Mouse (Mus musculus) hindbrain, embryonic 13.5 days (tissue): Measurements from ENCODE around the gene Ddx59. TPM values are rescaled to one million over a fixed set of nuclear protein-coding genes. Genes with fewer than 3 reads are reported as not detected.

Experiments
- ATAC-seq: fragments of 200-750 bp; cut with Nextera tagmentation; 2 replicates; pipeline ENCODE4 v1.8.0; 2017; ENCODE audit warnings: moderate TSS enrichment; ENCODE audit not compliant: low FRiP score
- H3K27ac ChIP-seq: fragments of 300-500 bp; sonication (generic); 2 replicates; pipeline ENCODE4 v1.5.1; 2015; ENCODE audit warnings: inconsistent platforms, mild to moderate bottlenecking, moderate library complexity
- H3K27me3 ChIP-seq: fragments of 300-500 bp; sonication (generic); 2 replicates; pipeline ENCODE4 v1.6.1; 2015; ENCODE audit warnings: mild to moderate bottlenecking, inconsistent platforms
- H3K36me3 ChIP-seq: fragments of 300-500 bp; sonication (generic); 2 replicates; pipeline ENCODE4 v1.6.1; 2015; ENCODE audit warnings: mild to moderate bottlenecking, inconsistent platforms
- H3K4me1 ChIP-seq: fragments of 300-500 bp; sonication (generic); replicated peaks from 2 replicates; pipeline ENCODE4 v1.6.1; 2015; ENCODE audit warnings: inconsistent platforms
- H3K4me2 ChIP-seq: fragments of 300-500 bp; sonication (generic); 2 replicates; pipeline ENCODE4 v1.6.1; 2015; ENCODE audit warnings: inconsistent platforms, mild to moderate bottlenecking, moderate library complexity
- H3K4me3 ChIP-seq: fragments of 300-500 bp; sonication (generic); 2 replicates; pipeline ENCODE4 v1.5.1; 2015; ENCODE audit warnings: mild to moderate bottlenecking, inconsistent platforms
- H3K9ac ChIP-seq: fragments of 300-500 bp; sonication (generic); 2 replicates; pipeline ENCODE4 v1.6.1; 2015; ENCODE audit warnings: mild to moderate bottlenecking, inconsistent platforms
- H3K9me3 ChIP-seq: fragments of 300-500 bp; sonication (generic); 2 replicates; pipeline ENCODE4 v1.6.1; 2016; ENCODE audit warnings: inconsistent platforms
- whole genome bisulfite sequencing: fragments of 180-500 bp; shearing (Covaris S2); methylation state at CpG from one replicate; pipeline ENCODE4 v1.1.7; 2015; 5-methylcytosine and 5-hydroxymethylcytosine counted together
- polyA plus RNA-seq: library from polyadenylated mRNA; unstranded; fragments of >200 nt; fragmentation: Nextera tagmentation; extraction: Ambion mirVana; gene quantifications from 2 replicates; pipeline ENCODE4 v1.2.1, GENCODE M21; 2015

The Ddx59 gene
- polyA plus RNA-seq, 1 experiment from 2014 or later, result 18.4 TPM

- Histone ChIP-seq H3K4me2 (no peak overlapping the region), H3K4me3 (no peak overlapping the region), H3K36me3 (peaks cover 24% of the 10 kb centered on the region), H3K4me1 (peaks cover 12% of the 10 kb centered on the region), H3K9me3 (no peaks in the 10 kb centered on the region; the same call in 1 of the 2 replicates), H3K27ac (no peak overlapping the region), H3K27me3 (no peaks in the 10 kb centered on the region), H3K9ac (no peak overlapping the region)
- no peak for ATAC-seq
- 97% methylated on average over 6 of the region's 6 CpGs for WGBS
Measured at GRCm38 (mm10) chr1:136418393-136418792, 3.3 kb downstream of the Ddx59 start.

- Histone ChIP-seq H3K36me3 (peaks cover 14% of the 10 kb centered on the region), H3K9ac (no peak overlapping the region), H3K27ac (no peak overlapping the region), H3K9me3 (no peaks in the 10 kb centered on the region), H3K4me3 (no peak overlapping the region), H3K27me3 (no peaks in the 10 kb centered on the region), H3K4me1 (no peaks in the 10 kb centered on the region), H3K4me2 (no peak overlapping the region)
- ATAC-seq, result no peak
- 79% methylated on average over 11 of the region's 11 CpGs for WGBS
Measured at GRCm38 (mm10) chr1:136427166-136427969, 12.3 kb downstream of the Ddx59 start.

- ATAC-seq, result no peak
- Histone ChIP-seq H3K4me1 (no peaks in the 10 kb centered on the region), H3K27me3 (no peaks in the 10 kb centered on the region), H3K27ac (no peak overlapping the region), H3K9me3 (no peaks in the 10 kb centered on the region), H3K36me3 (peaks cover 17% of the 10 kb centered on the region), H3K4me2 (no peak overlapping the region), H3K9ac (no peak overlapping the region), H3K4me3 (no peak overlapping the region)
- WGBS, result 87% methylated on average over 4 of the region's 4 CpGs
Measured at GRCm38 (mm10) chr1:136428981-136429380, 13.9 kb downstream of the Ddx59 start.

- Histone ChIP-seq H3K4me1 (no peaks in the 10 kb centered on the region), H3K27me3 (no peaks in the 10 kb centered on the region), H3K9ac (no peak overlapping the region), H3K4me3 (no peak overlapping the region), H3K27ac (no peak overlapping the region), H3K36me3 (peaks cover 24% of the 10 kb centered on the region), H3K9me3 (no peaks in the 10 kb centered on the region), H3K4me2 (no peak overlapping the region)
- WGBS, result 69% methylated on average over 7 of the region's 7 CpGs
- ATAC-seq, result no peak
Measured at GRCm38 (mm10) chr1:136430126-136430818, 15.2 kb downstream of the Ddx59 start.

- Histone ChIP-seq H3K27me3 (no peaks in the 10 kb centered on the region), H3K4me3 (no peak overlapping the region), H3K9ac (no peak overlapping the region), H3K9me3 (no peaks in the 10 kb centered on the region), H3K4me1 (no peaks in the 10 kb centered on the region), H3K36me3 (peaks cover 11% of the 10 kb centered on the region), H3K4me2 (no peak overlapping the region), H3K27ac (no peak overlapping the region)
- no peak for ATAC-seq
- WGBS, result 83% methylated on average over 7 of the region's 7 CpGs
Measured at GRCm38 (mm10) chr1:136440741-136441140, 25.7 kb downstream of the Ddx59 start.

- no peaks in the 10 kb centered on the region for H3K4me1 ChIP-seq
- no peak for ATAC-seq
- 0 out of 2 replicates have a peak, but pooled peaks cover 2% of the 10 kb centered on the region for H3K36me3 ChIP-seq
- WGBS, result 81% methylated on average over 9 of the region's 9 CpGs
- H3K9ac ChIP-seq, result no peak overlapping the region
- H3K4me3 ChIP-seq, result no peak overlapping the region
- no peaks in the 10 kb centered on the region for H3K9me3 ChIP-seq
- no peak overlapping the region for H3K4me2 ChIP-seq
- H3K27ac ChIP-seq, result no peak overlapping the region
- no peaks in the 10 kb centered on the region for H3K27me3 ChIP-seq
Measured at GRCm38 (mm10) chr1:136442809-136443208, 27.7 kb downstream of the Ddx59 start.

- no peak overlapping the region for H3K4me2 ChIP-seq
- H3K36me3 ChIP-seq, result no peaks in the 10 kb centered on the region
- WGBS, result 89% methylated on average over 12 of the region's 12 CpGs
- H3K4me1 ChIP-seq, result no peaks in the 10 kb centered on the region
- H3K27ac ChIP-seq, result no peak overlapping the region
- no peak overlapping the region for H3K9ac ChIP-seq
- no peak for ATAC-seq
- no peaks in the 10 kb centered on the region for H3K27me3 ChIP-seq
- H3K4me3 ChIP-seq, result no peak overlapping the region
- no peaks in the 10 kb centered on the region for H3K9me3 ChIP-seq
Measured at GRCm38 (mm10) chr1:136444555-136445255, 29.6 kb downstream of the Ddx59 start.

- no peak overlapping the region for H3K4me2 ChIP-seq
- no peak overlapping the region for H3K4me3 ChIP-seq
- 71% methylated on average over 10 of the region's 10 CpGs for WGBS
- H3K4me1 ChIP-seq, result no peaks in the 10 kb centered on the region
- H3K9ac ChIP-seq, result no peak overlapping the region
- H3K9me3 ChIP-seq, result no peaks in the 10 kb centered on the region
- ATAC-seq, result no peak
- H3K27ac ChIP-seq, result no peak overlapping the region
- no peaks in the 10 kb centered on the region for H3K27me3 ChIP-seq
- no peaks in the 10 kb centered on the region for H3K36me3 ChIP-seq
Measured at GRCm38 (mm10) chr1:136446933-136447332, 31.9 kb downstream of the Ddx59 start.

- Histone ChIP-seq H3K27ac (no peak overlapping the region), H3K4me3 (no peak overlapping the region), H3K36me3 (no peaks in the 10 kb centered on the region), H3K4me2 (no peak overlapping the region), H3K9ac (no peak overlapping the region), H3K27me3 (no peaks in the 10 kb centered on the region), H3K4me1 (no peaks in the 10 kb centered on the region), H3K9me3 (no peaks in the 10 kb centered on the region)
- ATAC-seq, result no peak
- 80% methylated on average over 4 of the region's 4 CpGs for WGBS
Measured at GRCm38 (mm10) chr1:136447338-136447737, 32.3 kb downstream of the Ddx59 start.

GRCm38 (mm10) chr1:136449541-136449940 lies 34.5 kb downstream of the Ddx59 start:
- H3K36me3 ChIP-seq, result no peaks in the 10 kb centered on the region
- no peaks in the 10 kb centered on the region for H3K4me1 ChIP-seq
- no peak overlapping the region for H3K4me3 ChIP-seq
- no peak overlapping the region for H3K9ac ChIP-seq
- no peak overlapping the region for H3K27ac ChIP-seq
- H3K27me3 ChIP-seq, result no peaks in the 10 kb centered on the region
- H3K9me3 ChIP-seq, result no peaks in the 10 kb centered on the region
- 95% methylated on average over 6 of the region's 6 CpGs for WGBS
- H3K4me2 ChIP-seq, result no peak overlapping the region
- no peak for ATAC-seq

- Histone ChIP-seq H3K4me1 (no peaks in the 10 kb centered on the region), H3K4me2 (no peak overlapping the region), H3K9me3 (no peaks in the 10 kb centered on the region), H3K27me3 (no peaks in the 10 kb centered on the region), H3K9ac (no peak overlapping the region), H3K36me3 (no peaks in the 10 kb centered on the region), H3K27ac (no peak overlapping the region), H3K4me3 (no peak overlapping the region)
- WGBS, result 85% methylated on average over 5 of the region's 5 CpGs
- ATAC-seq, result no peak
Measured at GRCm38 (mm10) chr1:136450206-136450605, 35.1 kb downstream of the Ddx59 start.

- no peak for ATAC-seq
- H3K9ac ChIP-seq, result no peak overlapping the region
- no peak overlapping the region for H3K27ac ChIP-seq
- H3K27me3 ChIP-seq, result no peaks in the 10 kb centered on the region
- H3K36me3 ChIP-seq, result no peaks in the 10 kb centered on the region
- H3K4me3 ChIP-seq, result no peak overlapping the region
- no peak overlapping the region for H3K4me2 ChIP-seq
- H3K9me3 ChIP-seq, result no peaks in the 10 kb centered on the region
- H3K4me1 ChIP-seq, result no peaks in the 10 kb centered on the region
- WGBS, result 67% methylated on average over 5 of the region's 5 CpGs
Measured at GRCm38 (mm10) chr1:136452421-136452820, 37.4 kb downstream of the Ddx59 start.
